Mouse (Mus musculus) liver, postnatal 0 days (tissue): ENCODE measurements around the gene Clstn2. TPM values are rescaled to one million over a fixed set of nuclear protein-coding genes. Genes with fewer than 3 reads are reported as not detected.

Source experiments
- ATAC-seq: fragments of 200-750 bp; cut with Nextera tagmentation; 2 replicates; pipeline ENCODE4 v1.8.0; 2017; ENCODE audit warnings: mild to moderate bottlenecking, moderate library complexity
- DNase-seq: peaks from one replicate; pipeline ENCODE4 v3.0.0-alpha.2; 2016
- H3K27ac ChIP-seq: fragments of 300-500 bp; sonication (generic); 2 replicates; pipeline ENCODE4 v1.5.1; 2014; ENCODE audit warnings: antibody characterized with exemption, moderate library complexity, mild to moderate bottlenecking, low read depth
- H3K27me3 ChIP-seq: fragments of 300-500 bp; sonication (generic); 2 replicates; pipeline ENCODE4 v1.6.1; 2014; ENCODE audit warnings: low read length, control low read depth, mixed read lengths; ENCODE audit not compliant: insufficient read depth
- H3K36me3 ChIP-seq: fragments of 300-500 bp; sonication (generic); replicated peaks from 2 replicates; pipeline ENCODE4 v1.6.1; 2014; ENCODE audit warnings: mild to moderate bottlenecking, control low read depth, low read length, moderate library complexity, mixed read lengths; ENCODE audit not compliant: insufficient read depth
- H3K4me1 ChIP-seq: fragments of 300-500 bp; sonication (generic); 2 replicates; pipeline ENCODE4 v1.6.1; 2014; ENCODE audit warnings: antibody characterized with exemption, mild to moderate bottlenecking, control low read depth; ENCODE audit not compliant: insufficient read depth
- H3K4me2 ChIP-seq: fragments of 300-500 bp; sonication (generic); 2 replicates; pipeline ENCODE4 v1.6.1; 2014; ENCODE audit warnings: low read depth, mild to moderate bottlenecking, low read length, moderate library complexity, mixed read lengths
- H3K4me3 ChIP-seq: fragments of 300-500 bp; sonication (generic); 2 replicates; pipeline ENCODE4 v1.5.1; 2014; ENCODE audit warnings: low read depth, low read length
- H3K9ac ChIP-seq: fragments of 300-500 bp; sonication (generic); replicated peaks from 2 replicates; pipeline ENCODE4 v1.6.1; 2014; ENCODE audit warnings: mild to moderate bottlenecking, moderate library complexity
- H3K9me3 ChIP-seq: fragments of 300-500 bp; sonication (generic); 2 replicates; pipeline ENCODE4 v1.6.1; 2016; ENCODE audit warnings: mild to moderate bottlenecking, control low read depth, low read length, mixed read lengths
- CTCF ChIP-seq: sonication (generic); IDR thresholded peaks from 2 replicates; pipeline ENCODE4 v1.5.1; 2016; ENCODE audit warnings: antibody characterized with exemption, low read depth
- EP300 ChIP-seq: IDR thresholded peaks from 2 replicates; pipeline ENCODE4 v1.6.1; 2016; ENCODE audit warnings: antibody characterized with exemption, low read depth, mild to moderate bottlenecking
- WGBS: fragments of 180-500 bp; shearing (Covaris S2); extraction: QIAGEN DNeasy Blood & Tissue Kit; methylation state at CpG from one replicate; pipeline ENCODE4 v1.1.7; 2014; ENCODE audit not compliant: insufficient replicate concordance; 5-methylcytosine and 5-hydroxymethylcytosine counted together
- polyA plus RNA-seq: library from polyadenylated mRNA; unstranded; fragments of >200 nt; fragmentation: Nextera tagmentation; extraction: Ambion mirVana; gene quantifications from 2 replicates; pipeline ENCODE4 v1.2.1, GENCODE M21; 2015

Clstn2 gene
- polyA plus RNA-seq, 1 experiment from 2014 or later = 0.12 TPM

GRCm38 (mm10) chr9:97527276-97527675, 505.7 kb downstream of the Clstn2 start:
- no peak for ATAC-seq
- no peak overlapping the region for H3K4me2 ChIP-seq
- no peaks in the 10 kb centered on the region for H3K9me3 ChIP-seq
- no peak overlapping the region for H3K27ac ChIP-seq
- TF ChIP-seq CTCF (no peak), EP300 (no peak)
- no peaks in the 10 kb centered on the region for H3K36me3 ChIP-seq
- DNase-seq = no peak
- no peak overlapping the region for H3K9ac ChIP-seq
- WGBS = 70% methylated on average over 1 of the region's 1 CpGs
- H3K4me1 ChIP-seq = no peaks in the 10 kb centered on the region
- no peak overlapping the region for H3K4me3 ChIP-seq
- no peaks in the 10 kb centered on the region for H3K27me3 ChIP-seq

GRCm38 (mm10) chr9:97525563-97525962, 507.4 kb downstream of the Clstn2 start:
- H3K4me3 ChIP-seq = no peak overlapping the region
- no peak overlapping the region for H3K27ac ChIP-seq
- H3K9ac ChIP-seq = no peak overlapping the region
- no peaks in the 10 kb centered on the region for H3K4me1 ChIP-seq
- 78% methylated on average over 3 of the region's 3 CpGs for WGBS
- DNase-seq (no peak), ATAC-seq (no peak)
- H3K36me3 ChIP-seq = no peaks in the 10 kb centered on the region
- H3K4me2 ChIP-seq = no peak overlapping the region
- TF ChIP-seq CTCF (no peak), EP300 (no peak)
- H3K9me3 ChIP-seq = no peaks in the 10 kb centered on the region
- H3K27me3 ChIP-seq = no peaks in the 10 kb centered on the region

GRCm38 (mm10) chr9:97524861-97525260, 508.1 kb downstream of the Clstn2 start:
- ATAC-seq (no peak), DNase-seq (no peak)
- H3K27me3 ChIP-seq = no peaks in the 10 kb centered on the region
- no peak overlapping the region for H3K4me3 ChIP-seq
- TF ChIP-seq CTCF (no peak), EP300 (no peak)
- H3K36me3 ChIP-seq = no peaks in the 10 kb centered on the region
- H3K27ac ChIP-seq = no peak overlapping the region
- no peaks in the 10 kb centered on the region for H3K4me1 ChIP-seq
- no peak overlapping the region for H3K9ac ChIP-seq
- WGBS = 58% methylated on average over 3 of the region's 3 CpGs
- H3K4me2 ChIP-seq = no peak overlapping the region
- H3K9me3 ChIP-seq = no peaks in the 10 kb centered on the region

GRCm38 (mm10) chr9:97520771-97521170, 512.2 kb downstream of the Clstn2 start:
- no peaks in the 10 kb centered on the region for H3K27me3 ChIP-seq
- no peaks in the 10 kb centered on the region for H3K9me3 ChIP-seq
- H3K9ac ChIP-seq = no peak overlapping the region
- no peaks in the 10 kb centered on the region for H3K36me3 ChIP-seq
- H3K27ac ChIP-seq = no peak overlapping the region
- WGBS = 82% methylated on average over 3 of the region's 3 CpGs
- no peak overlapping the region for H3K4me3 ChIP-seq
- no peaks in the 10 kb centered on the region for H3K4me1 ChIP-seq
- DNase-seq (no peak), ATAC-seq (no peak)
- TF ChIP-seq EP300 (no peak), CTCF (no peak)
- no peak overlapping the region for H3K4me2 ChIP-seq

- 57% methylated on average over 3 of the region's 3 CpGs for WGBS
- H3K36me3 ChIP-seq = no peaks in the 10 kb centered on the region
- TF ChIP-seq CTCF (no peak), EP300 (no peak)
Measured at GRCm38 (mm10) chr9:97517006-97517405, 516.0 kb downstream of the Clstn2 start.

GRCm38 (mm10) chr9:97514639-97515038, 518.3 kb downstream of the Clstn2 start:
- H3K4me2 ChIP-seq = no peak overlapping the region
- WGBS = 75% methylated on average over 2 of the region's 2 CpGs
- H3K4me1 ChIP-seq = no peaks in the 10 kb centered on the region
- no peaks in the 10 kb centered on the region for H3K36me3 ChIP-seq
- no peaks in the 10 kb centered on the region for H3K27me3 ChIP-seq
- H3K4me3 ChIP-seq = no peak overlapping the region
- ATAC-seq = no peak
- no peak overlapping the region for H3K9ac ChIP-seq
- no peaks in the 10 kb centered on the region for H3K9me3 ChIP-seq
- DNase-seq = no peak
- H3K27ac ChIP-seq = no peak overlapping the region
- TF ChIP-seq EP300 = no peak
- no peak for TF ChIP-seq CTCF

More at GRCm38 (mm10) chr9:97517006-97517405, 516.0 kb downstream of the Clstn2 start:
- Histone ChIP-seq H3K4me2 (no peak overlapping the region), H3K27ac (no peak overlapping the region), H3K9ac (no peak overlapping the region), H3K9me3 (no peaks in the 10 kb centered on the region), H3K4me1 (no peaks in the 10 kb centered on the region), H3K27me3 (no peaks in the 10 kb centered on the region), H3K4me3 (no peak overlapping the region)
- ATAC-seq = no peak
- no peak for DNase-seq

- Histone ChIP-seq H3K4me3 (no peak overlapping the region), H3K27ac (no peak overlapping the region), H3K9me3 (no peaks in the 10 kb centered on the region), H3K4me2 (no peak overlapping the region), H3K27me3 (no peaks in the 10 kb centered on the region), H3K4me1 (no peaks in the 10 kb centered on the region), H3K36me3 (no peaks in the 10 kb centered on the region), H3K9ac (no peak overlapping the region)
- 41% methylated on average over 3 of the region's 3 CpGs for WGBS
- TF ChIP-seq CTCF (no peak), EP300 (no peak)
- ATAC-seq (no peak), DNase-seq (no peak)
Measured at GRCm38 (mm10) chr9:97512282-97512850, 520.6 kb downstream of the Clstn2 start.
